Mouse (Mus musculus): ENCODE data around the gene Slc9a3r2. TPM values are rescaled to one million over a fixed set of nuclear protein-coding genes. Genes with fewer than 3 reads are reported as not detected.

Slc9a3r2 gene
- total RNA-seq, 2 experiments from 2014 or later = 62.2 to 64.2 TPM

DNA sequence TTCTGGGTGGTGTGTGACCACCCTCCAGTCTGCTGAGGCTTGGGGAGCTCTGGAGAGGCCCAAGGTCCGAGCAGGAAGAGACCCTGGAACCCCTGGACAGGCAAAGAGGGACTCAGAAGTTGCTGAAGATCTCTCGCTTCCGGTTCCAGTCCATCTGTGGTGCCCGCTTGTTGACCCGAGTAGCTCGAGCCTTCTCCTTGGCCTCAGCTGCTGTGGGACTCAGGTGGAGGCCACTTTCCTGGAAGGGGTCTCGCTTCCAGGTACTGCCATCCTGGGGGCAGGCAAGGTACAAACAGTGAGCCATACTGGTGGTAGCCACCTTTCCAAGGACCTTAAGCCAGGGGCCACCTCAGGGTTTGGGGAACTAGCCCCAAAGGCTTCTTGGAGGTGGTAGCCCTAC is 10.0 kb downstream of the Slc9a3r2 start:
- DNase-seq (ENCODE audit: low spot score in 2 of 2) = no peak

DNA sequence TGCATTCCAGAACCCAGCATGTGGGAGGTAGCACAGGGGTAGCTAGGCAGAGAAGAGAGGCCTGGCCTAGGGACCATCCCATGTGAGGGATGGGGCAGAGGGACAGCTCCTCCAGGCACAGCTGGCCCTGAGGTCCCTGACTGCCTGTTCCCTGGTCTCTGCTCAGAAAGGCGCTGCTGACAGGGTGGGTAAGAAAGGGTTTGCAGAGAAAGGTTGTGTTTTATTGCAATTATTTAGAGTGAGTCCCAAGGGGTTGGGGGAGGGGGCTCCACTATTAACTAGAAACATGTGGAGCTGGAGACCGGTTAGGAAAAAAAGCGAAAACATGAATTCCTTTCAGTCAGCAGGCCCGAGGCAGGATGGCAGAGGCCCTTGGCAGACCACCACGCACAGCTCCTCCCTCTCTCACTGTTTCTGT is 10.5 kb downstream of the Slc9a3r2 start:
- DNase-seq (ENCODE audit: low spot score in 2 of 2) = no peak

DNA sequence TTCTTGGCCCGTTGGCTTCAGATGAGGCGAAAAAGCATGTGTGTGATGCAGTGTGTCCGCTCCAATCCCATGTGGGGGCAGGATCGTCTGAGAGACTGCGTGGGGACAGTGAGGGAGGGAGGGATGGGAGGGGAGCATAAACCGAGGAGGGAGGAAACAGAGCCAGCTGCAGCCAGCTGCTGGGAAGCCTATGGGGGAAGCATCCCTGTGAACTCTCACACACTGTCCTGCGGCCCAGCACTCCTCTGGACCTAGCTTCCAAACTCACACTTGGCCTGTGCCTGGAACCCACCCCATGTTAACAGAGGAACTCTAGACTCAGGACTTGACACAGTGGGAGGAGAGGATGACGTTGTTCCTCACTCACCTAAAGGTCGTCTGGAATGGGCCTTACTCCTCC is 11.3 kb downstream of the Slc9a3r2 start:
- no peak for DNase-seq (ENCODE audit: low spot score in 2 of 2)

DNA sequence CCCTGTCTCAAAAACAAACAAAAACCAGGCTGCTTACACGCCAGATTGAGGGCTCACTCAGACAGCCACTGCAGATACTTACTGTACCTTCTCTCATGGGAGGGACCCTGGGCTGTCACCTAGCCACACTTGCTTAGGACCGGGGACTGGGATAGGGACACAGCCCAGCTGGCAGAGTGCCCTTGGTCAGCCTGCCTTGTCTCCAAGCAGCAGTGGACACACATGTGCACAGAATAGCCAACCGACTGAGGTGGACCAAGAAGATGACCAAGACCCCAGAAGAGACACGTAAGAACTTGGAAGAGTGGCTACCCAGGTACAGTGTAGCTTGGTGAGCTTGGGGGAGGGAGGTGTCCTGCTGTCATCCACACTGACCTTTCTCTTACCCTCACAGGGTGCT is 11.9 kb downstream of the Slc9a3r2 start:
- no peak for DNase-seq (ENCODE audit: low spot score in 2 of 2)

DNA sequence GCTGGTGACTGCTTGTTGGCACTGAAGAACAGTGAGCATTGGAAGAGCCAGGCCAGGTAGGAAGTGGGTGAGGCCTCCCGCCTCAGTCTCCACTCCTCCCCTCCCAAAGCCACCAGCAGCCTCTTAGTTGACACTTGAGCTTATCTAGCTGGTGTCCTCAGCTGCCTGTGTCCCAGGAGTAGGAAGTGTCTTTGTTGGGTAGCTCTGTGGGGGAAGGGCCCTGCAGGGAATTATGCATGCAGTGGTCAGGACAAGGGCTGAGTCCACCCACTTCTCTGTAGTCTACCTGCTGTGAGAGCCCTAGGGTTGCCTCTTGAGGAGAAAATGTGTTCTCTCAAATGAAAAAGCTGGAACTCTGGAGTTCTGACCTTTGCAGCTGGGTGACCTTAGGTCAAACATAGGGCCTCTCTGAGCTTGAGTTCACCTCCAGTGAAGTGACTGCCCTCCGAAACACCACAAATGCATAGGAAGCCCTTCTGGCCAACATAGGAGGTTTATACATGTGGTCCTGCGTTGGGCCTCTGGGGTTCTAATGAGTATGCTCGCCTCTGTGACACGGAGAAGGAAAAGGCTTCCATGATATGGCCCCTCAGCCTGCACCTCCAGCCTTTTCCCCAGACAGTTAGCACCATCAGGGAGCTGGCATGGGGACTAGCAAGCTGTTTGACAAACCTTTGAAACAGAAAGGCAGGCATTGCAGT is 13.2 kb downstream of the Slc9a3r2 start:
- DNase-seq (ENCODE audit: low spot score in 2 of 2) = no peak

DNA sequence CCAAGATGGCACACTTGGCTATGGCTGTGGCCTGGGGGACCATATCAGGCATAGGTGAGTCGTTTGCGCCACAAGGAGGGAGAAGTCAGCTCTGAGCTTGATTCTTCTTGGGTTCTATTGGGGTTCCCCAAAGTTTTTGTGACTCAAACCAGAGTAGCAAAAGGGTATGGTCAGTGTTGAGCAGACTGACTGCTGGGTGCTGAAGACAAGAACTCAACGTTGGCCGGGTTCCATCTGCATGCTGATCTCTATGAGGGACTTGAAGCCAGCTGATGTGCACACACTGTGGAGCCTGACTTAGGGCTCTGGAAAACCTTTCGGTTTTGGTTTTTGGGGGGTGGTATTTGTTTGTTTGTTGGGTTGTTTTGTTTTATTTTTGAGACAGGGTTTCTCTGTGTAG is 14.4 kb downstream of the Slc9a3r2 start:
- no peak for DNase-seq (ENCODE audit: low spot score in 2 of 2)

DNA sequence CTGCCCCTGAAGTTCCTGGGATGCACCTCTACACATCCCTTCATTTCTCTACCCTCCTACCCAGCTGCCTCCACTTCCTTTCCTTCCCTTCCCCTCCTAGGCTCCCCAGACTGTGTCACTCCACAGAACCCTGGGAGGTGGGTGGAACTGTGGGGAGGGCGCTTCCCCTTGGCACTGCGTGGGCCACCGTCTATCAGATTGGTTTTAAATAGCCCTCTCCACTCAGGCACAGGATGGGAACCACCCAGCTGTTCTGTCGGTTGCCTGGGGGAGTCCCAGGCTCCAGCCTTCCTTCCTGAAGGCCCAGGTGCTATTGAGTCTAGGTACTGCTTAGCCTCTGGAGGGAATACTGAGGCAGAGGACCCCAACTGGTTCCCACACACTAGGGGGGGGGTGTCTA is 15.1 kb downstream of the Slc9a3r2 start:
- DNase-seq (ENCODE audit: low spot score in 2 of 2) = no peak

DNA sequence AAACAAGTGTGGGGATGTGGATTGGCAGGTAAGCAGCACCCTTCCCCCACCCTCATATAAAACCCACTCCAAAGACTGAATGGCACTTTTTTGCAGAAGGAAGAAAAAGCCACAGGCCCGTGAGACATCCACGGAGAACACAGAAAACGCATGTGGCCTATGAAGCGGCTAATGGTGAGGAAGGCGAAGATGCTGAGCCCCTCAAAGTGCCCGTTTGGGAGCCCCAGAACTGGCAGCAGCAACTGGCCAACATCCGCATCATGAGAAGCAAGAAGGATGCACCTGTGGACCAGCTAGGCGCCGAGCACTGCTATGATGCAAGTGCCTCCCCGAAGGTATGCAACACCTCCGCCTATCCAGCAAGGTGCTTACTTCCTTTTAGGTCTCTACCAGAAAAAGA is 16.3 kb downstream of the Slc9a3r2 start:
- DNase-seq (ENCODE audit: low spot score in 2 of 2) = no peak

DNA sequence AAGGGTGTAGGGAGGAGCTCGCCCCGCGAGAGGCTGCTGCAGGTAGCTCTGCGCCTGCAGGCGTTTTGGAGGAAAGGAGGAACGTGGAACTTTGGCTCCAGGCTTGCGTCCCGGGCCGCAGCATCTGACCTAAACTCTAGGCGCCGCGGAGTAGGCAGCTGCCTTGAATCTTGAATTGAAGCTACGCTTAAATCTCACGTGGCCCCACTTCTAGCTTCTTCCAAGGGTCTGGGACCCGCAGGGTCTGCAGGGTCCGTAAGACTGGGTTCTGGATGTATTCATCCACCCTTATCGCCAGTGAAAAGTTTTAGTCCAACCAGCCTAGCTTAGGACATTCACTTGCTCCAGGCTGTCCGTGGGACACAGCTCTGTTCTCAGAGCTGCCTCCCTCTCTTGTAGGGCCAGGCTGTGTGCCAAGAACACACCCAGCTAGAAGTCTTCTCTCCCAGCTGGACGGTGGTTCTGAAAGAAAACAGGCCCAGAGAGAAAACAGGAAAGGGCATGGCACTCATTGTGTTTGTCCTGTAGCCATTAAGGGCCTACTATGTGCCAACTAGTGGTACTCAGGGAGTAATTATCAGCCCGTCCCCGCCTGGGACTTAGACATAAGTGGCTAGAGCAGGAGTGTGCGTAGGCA is 17.2 kb downstream of the Slc9a3r2 start:
- no peak for DNase-seq (ENCODE audit: low spot score in 2 of 2)

DNA sequence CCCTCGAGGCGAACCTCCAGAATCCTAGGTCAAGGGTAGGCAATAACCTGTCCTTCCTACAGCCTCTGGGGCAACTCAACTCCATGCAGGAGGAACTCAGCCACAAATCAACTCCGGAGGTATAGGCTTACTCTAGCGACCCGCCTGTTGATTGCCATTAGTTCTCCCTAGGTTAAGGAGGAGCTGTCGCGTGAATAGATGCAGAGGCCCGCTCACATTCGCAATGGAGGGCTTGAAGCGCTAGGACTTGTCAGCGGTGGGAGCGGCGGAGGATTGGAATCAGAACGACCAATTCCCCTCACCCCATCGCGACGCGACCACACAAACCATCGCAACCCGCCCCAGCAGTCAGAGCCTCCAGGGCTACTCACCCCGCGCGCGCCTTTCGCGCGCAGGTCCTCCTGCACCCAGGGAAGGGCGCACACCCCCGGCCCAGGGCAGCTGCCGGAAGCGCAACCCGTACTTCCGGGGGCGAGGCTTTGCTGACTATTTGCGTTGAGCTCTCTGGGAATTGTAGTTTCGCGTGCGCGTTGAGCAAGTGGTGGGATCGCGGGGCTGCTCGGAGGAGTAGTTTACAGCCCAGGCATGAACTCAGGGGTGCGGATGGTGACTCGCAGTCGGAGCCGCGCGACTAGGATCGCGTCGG is 17.8 kb downstream of the Slc9a3r2 start, which contains the start of the genes Tsc2 and Nthl1:
TSS of gene Tsc2 (minus strand) at position 464 of the 646 bp plus-strand sequence.
TSS of gene Nthl1 (plus strand) at position 514 of the 646 bp plus-strand sequence.
- DNase-seq (ENCODE audit: low spot score in 2 of 2) = peak; percentile 60 to 72

DNA sequence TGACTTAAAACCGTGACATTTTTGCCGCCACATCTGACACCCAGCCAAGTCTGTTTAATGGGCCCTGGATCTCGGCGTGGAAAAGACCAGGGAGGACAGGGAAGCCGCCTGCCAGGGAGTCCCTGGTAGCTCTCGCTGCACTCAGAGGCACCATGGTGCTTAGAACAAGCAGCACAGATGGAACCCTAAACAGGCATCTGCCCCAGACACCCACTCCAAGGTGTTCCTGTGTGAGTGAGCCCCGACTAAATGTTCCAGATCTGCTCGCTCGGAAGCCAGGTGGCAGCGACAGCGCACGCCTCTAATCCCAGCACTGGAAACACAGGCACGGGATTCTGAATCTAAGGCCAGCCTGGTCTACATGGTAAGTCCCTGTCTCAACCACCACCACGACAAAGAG is 20.1 kb downstream of the Slc9a3r2 start:
- no peak for DNase-seq (ENCODE audit: low spot score in 2 of 2)

DNA sequence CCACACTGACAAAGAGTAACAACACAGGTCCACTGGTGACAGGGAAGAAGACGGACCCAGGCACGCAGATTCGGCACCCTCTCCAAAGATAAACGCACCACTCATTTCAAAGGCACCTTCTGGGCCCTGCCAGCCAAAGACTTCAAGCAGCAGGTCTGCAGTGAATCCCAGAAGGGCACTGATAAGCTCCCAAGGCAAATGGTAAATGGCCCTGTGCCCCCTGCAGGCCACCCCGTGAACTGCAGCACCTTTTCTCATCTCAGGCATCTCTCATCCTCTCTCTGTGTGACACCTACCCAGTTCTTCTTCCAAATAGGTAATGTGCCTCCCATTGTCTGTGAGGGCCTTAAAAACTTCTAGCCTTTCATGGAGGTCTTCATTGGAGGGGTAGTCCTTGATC is 21.5 kb downstream of the Slc9a3r2 start:
- DNase-seq (ENCODE audit: low spot score in 2 of 2) = peak; percentile 50 to 65

DNA sequence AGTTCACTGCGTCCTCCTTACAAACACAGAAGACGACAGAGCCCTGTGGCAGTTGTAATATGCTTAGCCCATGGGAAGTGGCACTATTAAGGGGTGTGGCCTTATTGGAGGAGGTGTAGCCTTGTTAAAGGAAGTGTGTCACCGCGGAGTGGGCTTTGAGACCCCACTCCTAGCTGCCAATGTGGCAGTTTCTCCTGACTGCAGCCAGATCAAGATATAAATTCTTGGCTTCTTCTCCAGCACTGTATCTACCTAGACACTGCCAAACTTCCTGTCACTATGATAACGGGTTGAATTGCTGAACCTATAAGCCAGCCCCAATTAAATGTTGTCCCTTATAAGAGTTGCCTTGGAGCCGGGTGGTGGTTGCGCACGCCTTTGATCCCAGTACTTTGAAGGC is 24.7 kb downstream of the Slc9a3r2 start:
- no peak for DNase-seq (ENCODE audit: low spot score in 2 of 2)

DNA sequence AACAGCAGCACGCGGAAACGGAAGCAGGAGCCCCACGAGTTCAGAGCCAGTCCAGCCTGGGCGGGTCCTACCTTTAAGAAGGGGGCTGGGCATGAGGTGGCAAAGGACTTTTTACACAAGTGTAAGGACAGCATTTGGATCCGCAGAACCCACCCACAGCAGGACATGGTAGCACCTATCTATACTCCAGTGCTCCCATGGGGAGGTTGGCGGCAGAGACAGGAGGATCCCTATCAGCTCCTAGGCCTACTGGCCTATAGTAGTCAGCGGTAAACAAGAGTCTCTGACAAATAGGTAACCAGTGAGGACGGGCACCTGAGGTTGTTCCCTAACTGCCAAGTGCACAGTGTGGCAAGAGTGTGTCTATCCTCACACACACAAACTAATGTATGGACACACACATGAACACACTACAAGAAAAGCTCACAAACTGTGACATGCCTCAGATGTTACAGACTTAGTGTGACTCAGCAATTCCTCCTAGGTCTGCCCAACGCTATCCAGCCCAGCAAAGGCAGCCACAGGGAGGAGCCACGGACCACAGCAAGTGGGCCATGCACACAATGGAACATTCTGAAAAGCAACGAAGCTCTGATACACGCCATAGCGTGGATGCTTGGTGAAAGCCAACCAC is 32.4 kb downstream of the Slc9a3r2 start:
- no peak for DNase-seq (ENCODE audit: low spot score in 2 of 2)

DNA sequence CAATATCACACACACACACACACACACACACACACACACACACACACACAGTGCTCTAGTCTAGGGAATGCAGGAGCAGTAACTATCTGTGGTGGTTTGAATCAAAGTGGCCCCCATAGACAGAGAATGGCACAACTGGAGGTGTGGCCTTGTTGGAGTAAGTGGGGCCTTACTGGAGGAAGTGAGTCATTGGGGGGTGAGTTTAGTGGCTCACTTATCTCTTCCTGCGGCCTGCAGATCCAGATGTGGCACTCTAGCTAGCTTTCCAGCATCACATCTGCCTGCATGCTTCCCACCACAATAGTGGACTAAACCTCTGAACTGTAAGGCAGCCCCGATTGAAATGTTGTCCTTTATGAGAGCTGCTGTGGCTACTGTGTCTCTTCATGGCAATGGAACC is 39.4 kb downstream of the Slc9a3r2 start:
- no peak for DNase-seq (ENCODE audit: low spot score in 2 of 2)

DNA sequence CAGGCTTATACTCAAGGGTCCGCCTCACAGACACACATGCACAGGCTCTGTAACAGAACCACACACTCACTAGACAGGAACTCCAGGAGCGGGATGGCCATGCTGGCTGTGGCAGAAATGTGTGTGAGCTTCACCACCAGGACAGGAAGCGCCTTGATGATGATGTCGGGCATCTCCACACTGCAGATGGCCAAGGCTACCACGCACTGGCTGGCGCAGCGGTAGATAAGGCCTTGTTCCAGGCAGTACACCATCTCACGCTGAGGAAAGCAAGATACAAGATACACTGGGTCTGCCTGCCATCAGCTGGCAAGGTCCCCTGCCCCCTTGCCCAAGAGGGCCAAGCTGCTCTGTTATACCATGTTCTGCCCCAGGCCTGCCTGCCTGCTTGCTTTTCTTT is 41.3 kb downstream of the Slc9a3r2 start:
- DNase-seq (ENCODE audit: low spot score in 2 of 2) = no peak

DNA sequence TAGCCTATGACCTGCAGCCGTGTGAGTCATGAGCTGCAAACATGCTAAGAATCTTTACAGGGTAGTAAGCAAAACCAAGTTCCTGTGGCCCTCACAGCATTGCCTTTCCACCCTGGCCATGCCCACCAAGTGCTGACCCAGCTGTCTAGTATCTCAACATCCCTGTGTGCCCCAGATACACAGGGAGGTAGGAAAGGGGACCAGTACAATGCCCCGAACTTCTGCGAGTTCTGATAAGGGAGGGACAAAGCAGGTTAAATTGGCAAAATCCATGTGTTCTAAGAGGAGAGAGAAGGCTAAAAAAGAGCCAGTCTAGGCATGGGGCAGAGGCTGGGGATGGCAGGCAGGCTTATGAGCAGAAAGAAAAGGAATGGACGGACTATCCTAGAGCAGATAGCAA is 41.8 kb downstream of the Slc9a3r2 start:
- no peak for DNase-seq (ENCODE audit: low spot score in 2 of 2)

DNA sequence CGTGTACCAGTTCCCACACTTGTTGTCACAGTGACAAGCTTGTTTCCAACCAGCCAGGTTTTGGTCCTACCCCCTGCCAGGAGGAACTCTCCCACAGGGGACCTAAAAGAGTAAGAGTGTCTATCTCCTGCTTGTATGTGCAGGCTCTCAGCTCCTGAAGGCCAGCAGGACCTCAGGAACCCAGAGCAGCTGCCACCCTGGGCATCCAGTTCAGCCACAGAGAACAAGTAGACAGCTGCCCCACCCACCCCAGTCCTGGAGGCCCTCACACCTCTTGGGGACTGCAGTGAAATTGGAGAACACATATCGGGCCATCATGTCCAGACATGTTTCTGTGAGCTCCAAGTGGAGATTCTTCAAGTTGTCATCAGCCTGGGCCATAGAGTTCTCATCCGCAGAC is 45.6 kb downstream of the Slc9a3r2 start:
- DNase-seq (ENCODE audit: low spot score in 2 of 2) = no peak

DNA sequence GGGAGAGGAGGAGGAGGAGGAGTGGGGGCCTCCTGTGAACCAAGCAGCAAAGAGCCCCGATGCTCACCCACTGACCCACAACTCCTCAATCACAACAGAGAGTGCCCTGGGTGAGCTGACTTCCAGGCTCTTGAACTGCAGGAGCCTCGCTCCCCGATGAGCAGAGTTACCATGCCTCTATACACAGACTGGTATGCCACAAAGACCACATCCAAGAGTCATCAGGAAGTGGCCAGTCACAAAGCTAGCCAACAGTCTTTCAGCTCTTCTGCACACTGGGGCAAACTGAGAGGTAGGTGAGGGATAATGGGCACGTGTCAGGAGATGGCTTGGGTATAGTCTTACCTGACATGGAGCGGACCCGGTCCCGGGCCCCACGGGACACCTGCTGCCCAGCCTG is 46.2 kb downstream of the Slc9a3r2 start:
- no peak for DNase-seq (ENCODE audit: low spot score in 2 of 2)

DNA sequence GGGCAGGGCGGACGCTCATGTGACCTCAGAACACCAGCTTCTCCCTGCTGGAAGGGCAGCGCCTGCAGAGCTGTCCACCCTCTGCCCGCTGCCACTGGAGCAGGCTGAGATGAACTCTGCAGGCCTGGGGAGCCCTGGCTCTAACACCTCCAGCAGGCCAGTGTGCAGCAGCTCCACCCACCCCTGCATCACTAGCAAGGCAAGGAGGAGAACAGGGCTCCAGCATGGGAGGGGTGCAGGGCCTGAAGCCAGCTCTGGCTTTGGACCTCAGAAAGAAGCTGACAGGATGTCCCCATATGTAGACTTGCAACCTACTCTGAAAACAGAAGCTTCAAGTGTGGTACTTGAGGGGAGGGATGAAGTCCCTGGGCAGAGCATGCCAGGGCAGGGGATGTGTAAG is 49.6 kb downstream of the Slc9a3r2 start:
- no peak for DNase-seq (ENCODE audit: low spot score in 2 of 2)

DNA sequence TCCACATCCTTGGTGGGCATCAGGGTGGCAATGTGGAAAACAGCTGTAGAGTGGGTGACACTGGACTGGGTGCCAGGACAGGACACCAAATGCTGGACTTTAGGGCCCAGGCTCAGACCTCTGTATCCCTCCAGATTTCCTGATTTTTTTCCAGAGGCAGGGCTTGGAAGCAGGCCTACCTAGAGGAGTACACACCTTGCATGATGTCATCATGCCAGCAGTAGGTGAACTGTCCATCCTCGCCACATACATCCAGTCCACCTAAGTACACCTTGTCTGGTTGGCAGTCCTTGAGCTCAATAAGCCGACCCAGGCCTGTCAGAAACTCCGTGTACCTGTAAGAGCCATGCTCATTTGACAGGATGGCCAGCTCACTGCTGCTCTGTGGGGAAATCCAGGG is 52.1 kb downstream of the Slc9a3r2 start:
- no peak for DNase-seq (ENCODE audit: low spot score in 2 of 2)

All from adrenal gland, postnatal 4 days (tissue).